Comparison of ENCODE assay signal across 10 mouse cellular contexts in genomic region chr17:53465569-53465968, GRCm38 (mm10). TPM values are rescaled to one million over a fixed set of nuclear protein-coding genes. Genes with fewer than 3 reads are reported as not detected.
DNase-seq lines count a peak whose midpoint lies in the region; ATAC-seq and TF ChIP-seq lines count a peak whose summit lies in the region.
"Had no signal": no experiment of that assay in that cellular context is flagged by ENCODE, and none has a peak within 500 bp of the region (broad histone marks: within the 10 kb centered on the region; RNA-seq: fewer than 3 reads in every experiment).

No protein-coding gene starts in this region.

- no peak for ATAC-seq in frontal cortex, adult (ENCODE audit: low TSS enrichment)

- DNase-seq in heart, adult 2 months = no peak
- DNase-seq in heart, adult 8-10 months (ENCODE audit: low spot score) = no peak
- DNase-seq in B cell, adult 2 months = peak; percentile 22 to 30
- DNase-seq in lung, postnatal 25 days (ENCODE audit: low spot score) = peak; percentile 4
- DNase-seq in urinary bladder, adult 2 months (ENCODE audit: low spot score) = no peak
- no peak for DNase-seq in layer of hippocampus, adult 8-10 months (ENCODE audit: low spot score in 2 of 2)

- peak; percentile 53 for TF ChIP-seq CTCF in heart, adult 2 months (IDR thresholded peaks at IDR 0.05)
- TF ChIP-seq CTCF in bone marrow, adult 2 months (IDR thresholded peaks at IDR 0.05; ENCODE audit: control insufficient read depth, insufficient read depth, low read length) = peak; percentile 53; the same call in 1 of the 2 replicates

- intact Hi-C loops in heart, adult 2 months (cut with DNase I) = no loop called here

- no peaks in the 10 kb centered on the region for H3K36me3 ChIP-seq in heart, adult 2 months (ENCODE audit: control insufficient read depth, insufficient read depth, low read length)
- H3K36me3 ChIP-seq: embryonic facial prominence, embryonic 15.5 days; hindbrain, embryonic 15.5 days had no signal

- WGBS in heart, adult 2 months = 51% methylated on average over 4 of the region's 4 CpGs
- whole genome bisulfite sequencing in bone marrow, adult 2 months = 53% methylated on average over 4 of the region's 4 CpGs

- no peaks in the 10 kb centered on the region for H3K79me2 ChIP-seq in heart, adult 2 months (replicated peaks; ENCODE audit: control insufficient read depth, insufficient read depth, low read length)

- no peak for TF ChIP-seq EP300 in heart, adult 2 months (IDR thresholded peaks at IDR 0.05; ENCODE audit: insufficient read depth, low read depth, low read length)

- H3K27ac ChIP-seq in heart, adult 2 months = no peak overlapping the region
- H3K27ac ChIP-seq in bone marrow, adult 2 months (ENCODE audit: control insufficient read depth, insufficient read depth, low read depth, low read length, poor library complexity) = no peak overlapping the region
- H3K27ac ChIP-seq: embryonic facial prominence, embryonic 15.5 days; hindbrain, embryonic 15.5 days had no signal

- no peaks in the 10 kb centered on the region for H3K27me3 ChIP-seq in heart, adult 2 months (ENCODE audit: control insufficient read depth, insufficient read depth, low read length)
- H3K27me3 ChIP-seq: embryonic facial prominence, embryonic 15.5 days; hindbrain, embryonic 15.5 days had no signal

- no peak overlapping the region for H3K4me3 ChIP-seq in heart, adult 2 months
- H3K4me3 ChIP-seq in bone marrow, adult 2 months (replicated peaks; ENCODE audit: control insufficient read depth, low read depth, low read length) = no peak overlapping the region
- H3K4me3 ChIP-seq: embryonic facial prominence, embryonic 15.5 days; hindbrain, embryonic 15.5 days had no signal

- H3K4me1 ChIP-seq in heart, adult 2 months (ENCODE audit: control insufficient read depth, insufficient read depth, low read length) = peaks cover 2% of the 10 kb centered on the region; the same call in 1 of the 2 replicates
- no peaks in the 10 kb centered on the region; the same call in 1 of the 2 replicates for H3K4me1 ChIP-seq in bone marrow, adult 2 months (ENCODE audit: control insufficient read depth, insufficient read depth, low read length)

- TF ChIP-seq POLR2A in heart, adult 2 months (IDR thresholded peaks at IDR 0.05; ENCODE audit: insufficient read depth, low read depth, low read length) = no peak
- no peak for TF ChIP-seq POLR2A in bone marrow, adult 2 months (IDR thresholded peaks at IDR 0.05; ENCODE audit: borderline replicate concordance, control insufficient read depth, low read depth, low read length)

- no peak overlapping the region for H3K9ac ChIP-seq in heart, adult 2 months (ENCODE audit: low read depth, low read length)
- H3K9ac ChIP-seq: embryonic facial prominence, embryonic 15.5 days; hindbrain, embryonic 15.5 days had no signal

RNA-seq across cellular contexts. Expression of gene Efhb, which starts 2.4 kb away (rescaled TPM):
- under 1 TPM; 0.10 to 0.16 TPM for total RNA-seq in heart, adult 2 months (2021)
- polyA plus RNA-seq in heart, adult 2 months (2012; rRNA removed) = 0.10 and 0.12 TPM in 2 replicates
- total RNA-seq in heart, adult 8-10 months (2022) = under 1 TPM in 2 of 4 experiments, not detected in 2; 0.11 to 0.16 TPM
- polyA plus RNA-seq in bone marrow, adult 2 months (2011; ENCODE audit: insufficient read depth, insufficient read length, low replicate concordance, missing spikeins) = not detected in 2 replicates
- 0.74 and 1.0 TPM in 2 replicates for polyA plus RNA-seq in urinary bladder, adult 2 months (2012; rRNA removed)
- under 1 TPM; 0.28 to 0.83 (median 0.57) TPM for total RNA-seq in layer of hippocampus, adult 8-10 months (2022)

RNA-seq across cellular contexts. Expression of gene Rab5a, which starts 13.5 kb away (rescaled TPM):
- 10 to 100 TPM; 48.5 to 55.5 TPM for total RNA-seq in heart, adult 2 months (2021)
- polyA plus RNA-seq in heart, adult 2 months (2012; rRNA removed) = 10.9 and 20.3 TPM in 2 replicates
- 10 to 100 TPM; 52.6 to 57.1 (median 53.8) TPM for total RNA-seq in heart, adult 8-10 months (2022)
- 14.3 and 23.3 TPM in 2 replicates for polyA plus RNA-seq in bone marrow, adult 2 months (2011; ENCODE audit: insufficient read depth, insufficient read length, low replicate concordance, missing spikeins)
- polyA plus RNA-seq in urinary bladder, adult 2 months (2012; rRNA removed) = 61.6 and 65.4 TPM in 2 replicates
- total RNA-seq in layer of hippocampus, adult 8-10 months (2022) = 100 to 1,000 TPM; 110 to 124 (median 117) TPM

Comparison
In these comparisons a context has a peak if more than half of its experiments do, and no peak if none do; other contexts are left out.
1. DNase-seq: peak in B cell, adult 2 months (2 of 2) and lung, postnatal 25 days (single experiment); none in heart, adult 2 months (0 of 2), heart, adult 8-10 months (single experiment), urinary bladder, adult 2 months (single experiment) and layer of hippocampus, adult 8-10 months (0 of 2).